Mouse (Mus musculus): Measurements from ENCODE around the gene Ifitm3. TPM values are rescaled to one million over a fixed set of nuclear protein-coding genes. Genes with fewer than 3 reads are reported as not detected.
"Not testable (repeated sequence)": the region's sequence is repeated elsewhere in the genome, so short reads cannot be mapped to it uniquely, and the experiment has no call there.

Gene Ifitm3
- polyA plus RNA-seq, 2 experiments, result 30.8 to 73.5 TPM

DNA sequence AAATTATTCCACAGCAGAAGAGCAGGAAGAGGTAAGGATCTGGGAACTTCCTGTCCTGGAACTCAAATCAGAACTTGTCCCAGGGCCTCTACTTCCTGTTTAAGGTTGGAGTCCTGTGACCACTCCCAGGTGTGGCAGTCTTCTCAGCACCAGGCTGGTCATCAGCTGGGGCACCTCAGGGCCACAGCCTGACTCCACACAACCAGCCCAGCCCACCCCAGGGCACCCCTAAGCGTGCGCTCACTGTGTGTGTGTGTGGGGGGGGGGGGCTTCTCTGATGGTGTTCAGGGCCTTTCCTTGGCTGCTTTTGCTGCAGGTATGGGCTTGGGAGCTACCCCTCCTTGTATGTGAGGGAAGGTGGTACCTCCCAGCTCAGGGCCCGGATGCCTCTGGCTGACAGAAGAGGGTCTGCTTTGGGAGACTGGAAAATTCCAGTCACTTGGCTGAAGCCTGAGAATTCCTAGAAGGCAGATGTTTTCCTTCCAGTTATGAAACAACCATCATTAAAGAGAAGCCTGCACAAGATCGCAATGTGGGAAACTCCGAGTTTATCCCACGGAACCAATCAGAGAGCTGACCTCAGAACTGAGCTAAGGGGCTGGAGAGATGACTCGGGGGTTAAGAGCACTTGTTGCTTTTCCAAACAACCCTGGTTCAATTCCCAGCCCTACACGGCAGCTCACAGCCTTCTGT lies 38.9 kb downstream of the Ifitm3 start:
- 72% methylated on average over 8 of the region's 8 CpGs for WGBS (ENCODE audit: insufficient replicate concordance)
- Histone ChIP-seq H3K4me2 (ENCODE audit: low read depth) (no peak overlapping the region), H3K9me3 (ENCODE audit: control insufficient read depth, low read length) (no peaks in the 10 kb centered on the region), H3K36me3 (replicated peaks; ENCODE audit: control insufficient read depth, insufficient read depth, low read depth) (no peaks in the 10 kb centered on the region), H3K27ac (no peak overlapping the region), H3K9ac (replicated peaks) (no peak overlapping the region), H3K4me3 (ENCODE audit: insufficient read depth in 1 of 2, low read depth in 2 of 2, low read length in 2 of 2) (no peak overlapping the region), H3K27me3 (ENCODE audit: control insufficient read depth, insufficient read depth, low read length) (no peaks in the 10 kb centered on the region), H3K4me1 (replicated peaks; ENCODE audit: control insufficient read depth in 2 of 2, insufficient read depth in 2 of 2, low read length in 1 of 2) (peaks cover 0 to 26% of the 10 kb centered on the region in 2 experiments; a peak in 2 of 4 replicates)
- ATAC-seq (ENCODE audit: insufficient read depth) (no peak), DNase-seq (ENCODE audit: low read depth in 3 of 3, low spot score in 3 of 3) (no peak)
- no peak for TF ChIP-seq EP300 (IDR thresholded peaks at IDR 0.05; ENCODE audit: low read depth)
- no peak for TF ChIP-seq CTCF (IDR thresholded peaks at IDR 0.05; ENCODE audit: low read depth)

DNA sequence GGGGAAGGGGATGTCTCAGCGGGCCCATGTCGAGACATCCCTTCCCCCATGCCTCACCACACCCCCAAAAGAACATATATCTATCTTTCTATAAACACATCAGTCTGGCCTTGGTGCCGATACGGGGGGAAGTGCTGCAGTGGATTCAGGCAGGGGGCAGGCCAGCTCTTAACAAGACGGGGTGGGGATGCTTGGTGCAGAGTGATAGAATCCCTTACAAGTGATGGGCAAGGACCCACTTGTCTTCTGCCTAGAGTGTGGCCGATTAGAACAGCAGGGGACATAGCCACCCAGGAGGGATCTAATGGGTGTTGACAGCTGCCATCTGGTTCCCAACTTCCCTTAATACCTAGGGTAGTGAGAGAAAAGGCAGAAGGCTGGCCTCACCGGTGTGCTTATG lies 39.6 kb downstream of the Ifitm3 start:
- ATAC-seq (ENCODE audit: insufficient read depth) (peak; percentile 13; the same call in 1 of the 2 replicates), DNase-seq (ENCODE audit: low read depth in 3 of 3, low spot score in 3 of 3) (no peak)
- no peak overlapping the region for H3K4me3 ChIP-seq (ENCODE audit: insufficient read depth in 1 of 2, low read depth in 2 of 2, low read length in 2 of 2)
- no peak overlapping the region for H3K9ac ChIP-seq (replicated peaks)
- H3K9me3 ChIP-seq (ENCODE audit: control insufficient read depth, low read length), result no peaks in the 10 kb centered on the region
- H3K4me1 ChIP-seq (replicated peaks; ENCODE audit: control insufficient read depth in 2 of 2, insufficient read depth in 2 of 2, low read length in 1 of 2), result peaks cover 0 to 26% of the 10 kb centered on the region in 2 experiments; a peak in 2 of 4 replicates
- WGBS (ENCODE audit: insufficient replicate concordance), result 37% methylated on average over 7 of the region's 7 CpGs
- H3K36me3 ChIP-seq (replicated peaks; ENCODE audit: control insufficient read depth, insufficient read depth, low read depth), result no peaks in the 10 kb centered on the region
- H3K27me3 ChIP-seq (ENCODE audit: control insufficient read depth, insufficient read depth, low read length), result no peaks in the 10 kb centered on the region
- no peak overlapping the region for H3K4me2 ChIP-seq (ENCODE audit: low read depth)
- TF ChIP-seq CTCF (IDR thresholded peaks at IDR 0.05; ENCODE audit: low read depth) (no peak), EP300 (IDR thresholded peaks at IDR 0.05; ENCODE audit: low read depth) (no peak)
- no peak overlapping the region for H3K27ac ChIP-seq

DNA sequence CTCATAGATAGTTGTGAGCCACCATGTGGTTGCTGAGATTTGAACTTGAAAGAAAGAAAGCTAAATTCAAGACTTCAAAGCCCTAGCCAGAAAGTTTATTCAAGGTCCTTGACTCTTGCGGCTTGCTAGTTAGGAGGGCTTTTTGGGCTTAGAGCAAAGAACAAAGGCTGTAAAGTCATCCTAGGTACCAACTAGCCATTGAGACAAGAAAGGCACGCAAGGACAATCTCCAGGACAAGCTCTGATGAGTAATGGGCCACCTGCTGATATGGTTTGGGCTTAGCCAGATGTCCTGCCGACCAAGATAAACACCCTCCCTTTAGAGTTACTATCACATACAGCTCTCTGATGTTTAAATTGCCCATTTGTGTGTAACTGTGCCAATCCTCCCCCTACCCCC lies 41.9 kb downstream of the Ifitm3 start:
- WGBS (ENCODE audit: insufficient replicate concordance), result 20% methylated on average over 3 of the region's 3 CpGs
- ATAC-seq (ENCODE audit: insufficient read depth); H3K27me3 ChIP-seq (ENCODE audit: control insufficient read depth, insufficient read depth, low read length); H3K9me3 ChIP-seq (ENCODE audit: control insufficient read depth, low read length); H3K27ac ChIP-seq; H3K9ac ChIP-seq (replicated peaks); DNase-seq (ENCODE audit: low read depth in 3 of 3, low spot score in 3 of 3); H3K36me3 ChIP-seq (replicated peaks; ENCODE audit: control insufficient read depth, insufficient read depth, low read depth); H3K4me3 ChIP-seq (ENCODE audit: insufficient read depth in 1 of 2, low read depth in 2 of 2, low read length in 2 of 2); H3K4me2 ChIP-seq (ENCODE audit: low read depth): not testable (repeated sequence)
- H3K4me1 ChIP-seq (replicated peaks; ENCODE audit: control insufficient read depth in 2 of 2, insufficient read depth in 2 of 2, low read length in 1 of 2), result peaks cover 0 to 22% of the 10 kb centered on the region in 2 experiments; a peak in 2 of 4 replicates

DNA sequence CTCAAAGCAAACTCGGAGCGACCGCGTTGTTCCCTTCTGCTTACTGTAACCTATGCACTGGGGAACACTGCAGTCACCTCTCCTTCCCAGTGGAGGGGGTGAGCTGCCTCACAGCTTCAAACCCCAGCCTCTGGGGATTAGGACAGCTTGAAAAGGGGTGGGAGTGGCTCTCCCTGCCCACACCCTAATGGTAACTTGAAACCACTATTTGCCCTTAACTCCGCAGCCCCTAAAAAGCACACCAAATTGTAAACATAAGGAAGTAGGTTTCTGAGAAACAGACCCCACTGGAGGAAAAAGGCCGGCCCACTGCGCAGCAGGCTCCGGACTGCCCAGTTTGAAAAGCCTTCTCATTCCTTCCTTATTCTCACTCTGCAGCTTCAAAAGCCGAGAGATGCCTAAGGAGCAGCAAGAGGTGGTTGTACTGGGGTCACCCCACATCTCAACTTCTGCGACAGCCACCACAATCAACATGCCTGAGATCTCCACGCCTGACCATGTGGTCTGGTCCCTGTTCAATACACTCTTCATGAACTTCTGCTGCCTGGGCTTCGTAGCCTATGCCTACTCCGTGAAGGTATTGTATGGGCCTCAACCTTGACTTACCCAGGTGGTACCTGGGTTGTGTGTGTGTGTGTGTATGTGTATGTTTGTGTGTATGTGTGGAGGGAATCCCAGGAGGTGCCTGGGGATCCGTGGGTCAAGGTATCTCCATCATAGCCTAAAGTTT lies 42.5 kb downstream of the Ifitm3 start:
- peaks cover 0 to 22% of the 10 kb centered on the region in 2 experiments; a peak in 2 of 4 replicates for H3K4me1 ChIP-seq (replicated peaks; ENCODE audit: control insufficient read depth in 2 of 2, insufficient read depth in 2 of 2, low read length in 1 of 2)
- no peaks in the 10 kb centered on the region for H3K36me3 ChIP-seq (replicated peaks; ENCODE audit: control insufficient read depth, insufficient read depth, low read depth)
- H3K4me2 ChIP-seq (ENCODE audit: low read depth), result no peak overlapping the region
- no peak overlapping the region for H3K27ac ChIP-seq
- H3K9me3 ChIP-seq (ENCODE audit: control insufficient read depth, low read length), result no peaks in the 10 kb centered on the region
- 16% methylated on average over 14 of the region's 14 CpGs for WGBS (ENCODE audit: insufficient replicate concordance)
- no peak for DNase-seq (ENCODE audit: low read depth in 3 of 3, low spot score in 3 of 3)
- H3K9ac ChIP-seq (replicated peaks), result no peak overlapping the region
- no peak overlapping the region for H3K4me3 ChIP-seq (ENCODE audit: insufficient read depth in 1 of 2, low read depth in 2 of 2, low read length in 2 of 2)
- TF ChIP-seq EP300 (IDR thresholded peaks at IDR 0.05; ENCODE audit: low read depth) (no peak), CTCF (IDR thresholded peaks at IDR 0.05; ENCODE audit: low read depth) (no peak)
- ATAC-seq (ENCODE audit: insufficient read depth), result no peak
- no peaks in the 10 kb centered on the region for H3K27me3 ChIP-seq (ENCODE audit: control insufficient read depth, insufficient read depth, low read length)

DNA sequence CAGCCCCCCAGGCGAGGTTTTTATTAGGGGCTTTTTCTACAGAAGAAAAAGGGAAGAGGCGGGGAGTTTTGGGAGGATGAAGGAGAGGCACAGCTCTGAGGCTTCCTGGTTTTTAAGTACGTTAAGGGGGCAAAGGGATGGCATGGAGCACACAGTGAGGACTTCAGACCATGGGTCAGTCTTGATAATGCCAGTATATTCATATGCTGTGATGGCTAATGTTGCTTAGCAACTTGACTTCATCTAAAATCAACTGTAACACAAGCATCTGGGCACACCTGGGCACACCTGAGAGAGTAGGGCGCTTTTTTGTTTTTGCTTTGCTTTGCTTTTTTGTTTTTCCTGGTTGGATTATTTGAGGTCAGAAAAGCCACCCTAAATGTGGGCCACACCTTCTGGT lies 43.6 kb downstream of the Ifitm3 start, which contains the start of gene Ifitm1:
Ifitm1 (plus strand) TSS at position 301 of the 400 bp plus-strand sequence.
- Histone ChIP-seq H3K4me1 (replicated peaks; ENCODE audit: control insufficient read depth in 2 of 2, insufficient read depth in 2 of 2, low read length in 1 of 2) (peaks cover 0 to 22% of the 10 kb centered on the region in 2 experiments; a peak in 2 of 4 replicates), H3K36me3 (replicated peaks; ENCODE audit: control insufficient read depth, insufficient read depth, low read depth) (no peaks in the 10 kb centered on the region), H3K27ac (no peak within 1 kb of the TSS), H3K9ac (replicated peaks) (no peak within 1 kb of the TSS), H3K4me2 (ENCODE audit: low read depth) (no peak within 1 kb of the TSS), H3K4me3 (ENCODE audit: insufficient read depth in 1 of 2, low read depth in 2 of 2, low read length in 2 of 2) (no peak within 1 kb of the TSS), H3K9me3 (ENCODE audit: control insufficient read depth, low read length) (no peaks in the 10 kb centered on the region), H3K27me3 (ENCODE audit: control insufficient read depth, insufficient read depth, low read length) (no peaks in the 10 kb centered on the region)
- TF ChIP-seq CTCF (IDR thresholded peaks at IDR 0.05; ENCODE audit: low read depth) (no peak), EP300 (IDR thresholded peaks at IDR 0.05; ENCODE audit: low read depth) (no peak)
- WGBS (ENCODE audit: insufficient replicate concordance), result 54% methylated on average over 4 of the region's 4 CpGs
- DNase-seq (ENCODE audit: low read depth in 3 of 3, low spot score in 3 of 3), result no peak
- no peak for ATAC-seq (ENCODE audit: insufficient read depth)

Measured in liver, embryonic 14.5 days (tissue).